Mouse (Mus musculus) limb, embryonic 14.5 days (tissue): ENCODE results near the gene Cog8. TPM values are rescaled to one million over a fixed set of nuclear protein-coding genes. Genes with fewer than 3 reads are reported as not detected.
"Not testable (repeated sequence)": the region's sequence is repeated elsewhere in the genome, so short reads cannot be mapped to it uniquely, and the experiment has no call there.

Experiments used
- ATAC-seq: fragments of 200-750 bp; cut with Nextera tagmentation; 2 replicates; pipeline ENCODE4 v1.8.0; 2017; ENCODE audit warnings: low read depth, moderate number of reproducible peaks, moderate TSS enrichment; ENCODE audit not compliant: low FRiP score
- DNase-seq: peaks from one replicate; pipeline ENCODE4 v3.0.0-alpha.2; 2015; ENCODE audit warnings: low spot score
- H3K27ac ChIP-seq: fragments of 300-500 bp; sonication (generic); replicated peaks from 2 replicates; pipeline ENCODE4 v1.5.1; 2014; ENCODE audit warnings: low read depth, mild to moderate bottlenecking, low read length, moderate library complexity, mixed read lengths
- H3K27me3 ChIP-seq: fragments of 300-500 bp; sonication (generic); 2 replicates; pipeline ENCODE4 v1.6.1; 2014; ENCODE audit warnings: low read length, mixed read lengths; ENCODE audit not compliant: control insufficient read depth, insufficient read depth
- H3K36me3 ChIP-seq: fragments of 300-500 bp; sonication (generic); 2 replicates; pipeline ENCODE4 v1.6.1; 2014; ENCODE audit warnings: mild to moderate bottlenecking, low read length, moderate library complexity, mixed read lengths; ENCODE audit not compliant: control insufficient read depth, insufficient read depth
- H3K4me1 ChIP-seq: fragments of 300-500 bp; sonication (generic); 2 replicates; pipeline ENCODE4 v1.6.1; 2014; ENCODE audit warnings: antibody characterized with exemption, low read length, mixed read lengths; ENCODE audit not compliant: control insufficient read depth, insufficient read depth
- H3K4me2 ChIP-seq: fragments of 300-500 bp; sonication (generic); replicated peaks from 2 replicates; pipeline ENCODE4 v1.6.1; 2014; ENCODE audit warnings: low read depth, mild to moderate bottlenecking, low read length, moderate library complexity; ENCODE audit not compliant: severe bottlenecking
- H3K4me3 ChIP-seq: fragments of 300-500 bp; sonication (generic); replicated peaks from 2 replicates; pipeline ENCODE4 v1.5.1; 2014; ENCODE audit warnings: low read length
- H3K9ac ChIP-seq: fragments of 300-500 bp; sonication (generic); 2 replicates; pipeline ENCODE4 v1.6.1; 2014; ENCODE audit warnings: mild to moderate bottlenecking, low read depth, low read length, moderate library complexity; ENCODE audit not compliant: severe bottlenecking
- H3K9me3 ChIP-seq: fragments of 300-500 bp; sonication (generic); 2 replicates; pipeline ENCODE4 v1.6.1; 2016; ENCODE audit warnings: low read length; ENCODE audit not compliant: control insufficient read depth
- POLR2A ChIP-seq: fragments of 200-500 bp; IDR thresholded peaks from 2 replicates; pipeline ENCODE4 v1.8.0; 2012; ENCODE audit warnings: inconsistent platforms, mild to moderate bottlenecking, moderate library complexity, borderline replicate concordance; ENCODE audit not compliant: insufficient read depth, insufficient read length; ENCODE audit errors: extremely low read depth
- WGBS: fragments of 180-500 bp; shearing (Covaris S2); extraction: QIAGEN DNeasy Blood & Tissue Kit; methylation state at CpG from one replicate; pipeline ENCODE4 v1.1.7; 2014; 5-methylcytosine and 5-hydroxymethylcytosine counted together
- microRNA-seq: library from miRNA; unstranded; fragments of <30 nt; microRNA quantifications from one replicate; pipeline ENCODE4, GENCODE M21; 2016
- polyA plus RNA-seq, 2 experiments: library from polyadenylated mRNA; depleted of rRNA in 1 of 2; stranded (reverse) in 1 of 2; unstranded in 1 of 2; fragments of >200 nt; fragmentation: Nextera tagmentation in 1 of 2; extraction: Ambion mirVana in 1 of 2; gene quantifications; 2 replicates each; pipeline versions ENCODE4 v1.2.1 to v1.2.3; 2012 to 2014

The Cog8 gene
- polyA plus RNA-seq, 2 experiments: 40.9 to 56.7 TPM

GRCm38 (mm10) chr8:107012666-107013065 lies 43.8 kb downstream of the Cog8 start:
- no peak for TF ChIP-seq POLR2A
- Histone ChIP-seq H3K9me3 (no peaks in the 10 kb centered on the region), H3K4me2 (no peak overlapping the region), H3K4me1 (no peaks in the 10 kb centered on the region), H3K27me3 (no peaks in the 10 kb centered on the region), H3K9ac (no peak overlapping the region), H3K4me3 (no peak overlapping the region), H3K36me3 (peaks cover 40% of the 10 kb centered on the region), H3K27ac (no peak overlapping the region)
- DNase-seq: no peak
- 82% methylated on average over 2 of the region's 2 CpGs for WGBS
- no peak for ATAC-seq

GRCm38 (mm10) chr8:107007795-107008194 lies 48.7 kb downstream of the Cog8 start:
- no peak for DNase-seq
- WGBS: 90% methylated on average over 3 of the region's 3 CpGs
- H3K27me3 ChIP-seq: no peaks in the 10 kb centered on the region
- H3K9ac ChIP-seq: no peak overlapping the region
- H3K4me2 ChIP-seq: no peak overlapping the region
- no peak overlapping the region for H3K27ac ChIP-seq
- H3K36me3 ChIP-seq: peaks cover 64% of the 10 kb centered on the region
- ATAC-seq: no peak
- H3K4me1 ChIP-seq: no peaks in the 10 kb centered on the region
- H3K4me3 ChIP-seq: no peak overlapping the region
- TF ChIP-seq POLR2A: no peak
- no peaks in the 10 kb centered on the region for H3K9me3 ChIP-seq

- Histone ChIP-seq H3K36me3 (peaks cover 25% of the 10 kb centered on the region), H3K4me1 (no peaks in the 10 kb centered on the region), H3K9me3 (no peaks in the 10 kb centered on the region), H3K4me2 (no peak overlapping the region), H3K9ac (no peak overlapping the region), H3K4me3 (no peak overlapping the region), H3K27me3 (no peaks in the 10 kb centered on the region), H3K27ac (no peak overlapping the region)
- DNase-seq (peak; percentile 87), ATAC-seq (peak; percentile 81)
- whole genome bisulfite sequencing: 39% methylated on average over 5 of the region's 5 CpGs
- peak; percentile 15; the same call in 1 of the 2 replicates for TF ChIP-seq POLR2A
Measured at GRCm38 (mm10) chr8:107002532-107002931, 54.0 kb downstream of the Cog8 start.

- Histone ChIP-seq H3K4me1 (no peaks in the 10 kb centered on the region), H3K27ac (no peak overlapping the region), H3K4me3 (no peak overlapping the region), H3K9me3 (no peaks in the 10 kb centered on the region), H3K27me3 (no peaks in the 10 kb centered on the region), H3K4me2 (no peak overlapping the region), H3K36me3 (peaks cover 27% of the 10 kb centered on the region), H3K9ac (no peak overlapping the region)
- WGBS: 50% methylated on average over 1 of the region's 1 CpGs
- TF ChIP-seq POLR2A: no peak
- peak; percentile 52; the same call in 1 of the 2 replicates for ATAC-seq
- DNase-seq: peak; percentile 82
Measured at GRCm38 (mm10) chr8:106999068-106999467, 57.4 kb downstream of the Cog8 start.

GRCm38 (mm10) chr8:106997416-106997815 lies 59.1 kb downstream of the Cog8 start:
- H3K27me3 ChIP-seq: no peaks in the 10 kb centered on the region
- H3K4me2 ChIP-seq: no peak overlapping the region
- ATAC-seq: no peak
- WGBS: 79% methylated on average over 4 of the region's 4 CpGs
- H3K4me1 ChIP-seq: no peaks in the 10 kb centered on the region
- H3K36me3 ChIP-seq: peaks cover 27% of the 10 kb centered on the region
- no peak overlapping the region for H3K27ac ChIP-seq
- no peak overlapping the region for H3K9ac ChIP-seq
- TF ChIP-seq POLR2A: no peak
- no peak overlapping the region for H3K4me3 ChIP-seq
- DNase-seq: no peak
- no peaks in the 10 kb centered on the region for H3K9me3 ChIP-seq

- not testable (repeated sequence) for H3K27ac ChIP-seq, DNase-seq, H3K4me2 ChIP-seq, H3K27me3 ChIP-seq, H3K9me3 ChIP-seq, H3K4me1 ChIP-seq, ATAC-seq, H3K4me3 ChIP-seq, H3K9ac ChIP-seq
- H3K36me3 ChIP-seq: peaks cover 34% of the 10 kb centered on the region
- 90% methylated on average over 4 of the region's 4 CpGs for WGBS
Measured at GRCm38 (mm10) chr8:106996339-106996738, 60.1 kb downstream of the Cog8 start.

Small RNA genes within 50 kb of the gene (microRNA-seq; reads per million reads assigned to microRNA genes)
- gene Mir7075: 1.1 reads per million

Other genes with a start within 250 kb of the Cog8 start
- gene Has3, start 186.4 kb downstream of the Cog8 start, polyA plus RNA-seq (2012; rRNA removed): 1.9 and 2.0 TPM in 2 replicates
- gene Has3, start 186.4 kb downstream of the Cog8 start, polyA plus RNA-seq (2014; fragmentation: Nextera tagmentation; extraction: Ambion mirVana): 0.53 and 0.58 TPM in 2 replicates
- gene Utp4, start 163.1 kb downstream of the Cog8 start, polyA plus RNA-seq (2012; rRNA removed): 50.7 and 53.3 TPM in 2 replicates
- 61.9 and 64.0 TPM in 2 replicates for gene Utp4, start 163.1 kb downstream of the Cog8 start, polyA plus RNA-seq (2014; fragmentation: Nextera tagmentation; extraction: Ambion mirVana)
- 13.9 and 15.4 TPM in 2 replicates for gene Sntb2, start 120.9 kb downstream of the Cog8 start, polyA plus RNA-seq (2012; rRNA removed)
- 20.4 and 20.7 TPM in 2 replicates for gene Sntb2, start 120.9 kb downstream of the Cog8 start, polyA plus RNA-seq (2014; fragmentation: Nextera tagmentation; extraction: Ambion mirVana)
- 40.2 and 50.8 TPM in 2 replicates for gene Vps4a, start 25.5 kb downstream of the Cog8 start, polyA plus RNA-seq (2012; rRNA removed)
- 75.8 and 82.3 TPM in 2 replicates for gene Vps4a, start 25.5 kb downstream of the Cog8 start, polyA plus RNA-seq (2014; fragmentation: Nextera tagmentation; extraction: Ambion mirVana)
- 34.6 and 38.7 TPM in 2 replicates for gene Pdf, start 8.1 kb downstream of the Cog8 start, polyA plus RNA-seq (2012; rRNA removed)
- gene Pdf, start 8.1 kb downstream of the Cog8 start, polyA plus RNA-seq (2014; fragmentation: Nextera tagmentation; extraction: Ambion mirVana): 35.7 and 39.2 TPM in 2 replicates
- gene Nip7, start 188 bp upstream of the Cog8 start, polyA plus RNA-seq (2012; rRNA removed): 54.9 and 123 TPM in 2 replicates
- gene Nip7, start 188 bp upstream of the Cog8 start, polyA plus RNA-seq (2014; fragmentation: Nextera tagmentation; extraction: Ambion mirVana): 99.0 and 103 TPM in 2 replicates
- gene Tmed6, start 9.0 kb upstream of the Cog8 start, polyA plus RNA-seq (2012; rRNA removed): not detected in 2 replicates
- not detected in 2 replicates for gene Tmed6, start 9.0 kb upstream of the Cog8 start, polyA plus RNA-seq (2014; fragmentation: Nextera tagmentation; extraction: Ambion mirVana)
- gene Terf2, start 39.9 kb upstream of the Cog8 start, polyA plus RNA-seq (2012; rRNA removed): 34.9 and 39.0 TPM in 2 replicates
- 15.1 and 18.5 TPM in 2 replicates for gene Terf2, start 39.9 kb upstream of the Cog8 start, polyA plus RNA-seq (2014; fragmentation: Nextera tagmentation; extraction: Ambion mirVana)
- 57.2 and 60.3 TPM in 2 replicates for gene Cyb5b, start 94.0 kb upstream of the Cog8 start, polyA plus RNA-seq (2012; rRNA removed)
- gene Cyb5b, start 94.0 kb upstream of the Cog8 start, polyA plus RNA-seq (2014; fragmentation: Nextera tagmentation; extraction: Ambion mirVana): 82.3 and 83.5 TPM in 2 replicates
- gene Nfat5, start 236.8 kb upstream of the Cog8 start, polyA plus RNA-seq (2012; rRNA removed): 70.1 and 94.1 TPM in 2 replicates
- gene Nfat5, start 236.8 kb upstream of the Cog8 start, polyA plus RNA-seq (2014; fragmentation: Nextera tagmentation; extraction: Ambion mirVana): 17.6 and 23.1 TPM in 2 replicates